15 mouse cellular contexts compared by ENCODE assay signal in genomic region chr10:127107563-127108261, GRCm38 (mm10). TPM values are rescaled to one million over a fixed set of nuclear protein-coding genes. Genes with fewer than 3 reads are reported as not detected.
A peak's percentile ranks its signal among the peaks of the same experiment; 100 is the strongest.
DNase-seq lines count a peak whose midpoint lies in the region; ATAC-seq and TF ChIP-seq lines count a peak whose summit lies in the region.
"Had no signal": no experiment of that assay in that cellular context is flagged by ENCODE, and none has a peak within 500 bp of the region (broad histone marks: within the 10 kb centered on the region; RNA-seq: fewer than 3 reads in every experiment).

No protein-coding gene starts in this region.

- dilution Hi-C loops in CH12.LX (cut with MboI; ENCODE audit: extremely low pct_ligation_motif_present, extremely low pct_unique_long_range_greater_than_20kb, low sequenced_read_pairs) = no loop called here

- no peaks in the 10 kb centered on the region for H3K9me3 ChIP-seq in CH12.LX (replicated peaks; ENCODE audit: low read length)
- H3K9me3 ChIP-seq in erythroblast, embryonic 14.5 days (ENCODE audit: control insufficient read depth, low read length) = no peaks in the 10 kb centered on the region
- H3K9me3 ChIP-seq in liver, postnatal 0 days (ENCODE audit: low read length) = no peaks in the 10 kb centered on the region
- H3K9me3 ChIP-seq in limb, embryonic 10.5 days (replicated peaks) = no peaks in the 10 kb centered on the region
- no peaks in the 10 kb centered on the region for H3K9me3 ChIP-seq in midbrain, embryonic 16.5 days (replicated peaks; ENCODE audit: control insufficient read depth, low read length, poor library complexity, severe bottlenecking)
- no peaks in the 10 kb centered on the region for H3K9me3 ChIP-seq in kidney, embryonic 14.5 days (ENCODE audit: control insufficient read depth, low read length)
- H3K9me3 ChIP-seq: embryonic facial prominence, embryonic 13.5 days; heart, embryonic 13.5 days; hindbrain, embryonic 13.5 days had no signal

- H3K4me2 ChIP-seq in CH12.LX (ENCODE audit: insufficient read depth, low read depth, poor library complexity, severe bottlenecking) = no peak overlapping the region
- peak overlapping the region; percentile 46 for H3K4me2 ChIP-seq in liver, postnatal 0 days (ENCODE audit: low read depth, low read length)
- H3K4me2 ChIP-seq in midbrain, embryonic 16.5 days (ENCODE audit: low read length) = no peak overlapping the region
- H3K4me2 ChIP-seq in kidney, embryonic 14.5 days (replicated peaks; ENCODE audit: low read depth, low read length) = no peak overlapping the region
- H3K4me2 ChIP-seq: embryonic facial prominence, embryonic 13.5 days; heart, embryonic 13.5 days; hindbrain, embryonic 13.5 days had no signal

- no peaks in the 10 kb centered on the region for H3K79me2 ChIP-seq in CH12.LX (replicated peaks; ENCODE audit: control insufficient read depth, extremely low read depth, insufficient read depth, poor library complexity, severe bottlenecking)

- no peak overlapping the region for H3K27ac ChIP-seq in CH12.LX (ENCODE audit: insufficient read depth, low read depth)
- H3K27ac ChIP-seq in liver, postnatal 0 days (ENCODE audit: low read depth) = 0 out of 2 replicates have a peak overlapping the region, but pooled peaks have one; percentile 6
- no peak overlapping the region for H3K27ac ChIP-seq in limb, embryonic 10.5 days
- no peak overlapping the region for H3K27ac ChIP-seq in midbrain, embryonic 16.5 days (ENCODE audit: low read length)
- no peak overlapping the region for H3K27ac ChIP-seq in kidney, embryonic 14.5 days (ENCODE audit: low read depth, low read length)
- H3K27ac ChIP-seq: embryonic facial prominence, embryonic 13.5 days; heart, embryonic 13.5 days; hindbrain, embryonic 13.5 days had no signal

- TF ChIP-seq POLR2A in CH12.LX (IDR thresholded peaks at IDR 0.05; ENCODE audit: low read depth, low read length) = no peak

- H3K36me3 ChIP-seq in CH12.LX (replicated peaks in 1 of 2; ENCODE audit: control insufficient read depth in 1 of 2, insufficient read depth in 1 of 2, low read length in 1 of 2) = peaks cover 14 to 68% of the 10 kb centered on the region in 2 experiments
- peaks cover 48% of the 10 kb centered on the region for H3K36me3 ChIP-seq in erythroblast, embryonic 14.5 days (ENCODE audit: control insufficient read depth)
- H3K36me3 ChIP-seq in liver, postnatal 0 days (replicated peaks; ENCODE audit: insufficient read depth, low read length) = peaks cover 21% of the 10 kb centered on the region
- peaks cover 16% of the 10 kb centered on the region for H3K36me3 ChIP-seq in limb, embryonic 10.5 days
- H3K36me3 ChIP-seq in midbrain, embryonic 16.5 days (ENCODE audit: control insufficient read depth, insufficient read depth, low read length) = peaks cover 8% of the 10 kb centered on the region; the same call in 1 of the 2 replicates
- no peaks in the 10 kb centered on the region for H3K36me3 ChIP-seq in kidney, embryonic 14.5 days (ENCODE audit: control insufficient read depth, insufficient read depth, low read length)

- 47% methylated on average over 16 of the region's 16 CpGs for WGBS in liver, postnatal 0 days (ENCODE audit: insufficient replicate concordance)
- WGBS in limb, embryonic 10.5 days = 90% methylated on average over 16 of the region's 16 CpGs
- WGBS in midbrain, embryonic 16.5 days = 93% methylated on average over 16 of the region's 16 CpGs
- WGBS in kidney, embryonic 14.5 days = 88% methylated on average over 16 of the region's 16 CpGs

- no peak for TF ChIP-seq EP300 in CH12.LX (IDR thresholded peaks at IDR 0.05; ENCODE audit: low read length)
- no peak for TF ChIP-seq EP300 in liver, postnatal 0 days (IDR thresholded peaks at IDR 0.05; ENCODE audit: low read depth)

- H3K27me3 ChIP-seq in CH12.LX (replicated peaks) = no peaks in the 10 kb centered on the region
- no peaks in the 10 kb centered on the region for H3K27me3 ChIP-seq in erythroblast, embryonic 14.5 days (ENCODE audit: control insufficient read depth)
- no peaks in the 10 kb centered on the region for H3K27me3 ChIP-seq in liver, postnatal 0 days (ENCODE audit: insufficient read depth, low read length)
- no peaks in the 10 kb centered on the region for H3K27me3 ChIP-seq in limb, embryonic 10.5 days (ENCODE audit: low read depth, poor library complexity, severe bottlenecking)
- H3K27me3 ChIP-seq in midbrain, embryonic 16.5 days (ENCODE audit: control insufficient read depth, insufficient read depth, low read depth, low read length) = no peaks in the 10 kb centered on the region
- no peaks in the 10 kb centered on the region for H3K27me3 ChIP-seq in kidney, embryonic 14.5 days (ENCODE audit: control insufficient read depth, insufficient read depth, low read length)
- H3K27me3 ChIP-seq: embryonic facial prominence, embryonic 13.5 days; heart, embryonic 13.5 days; hindbrain, embryonic 13.5 days had no signal

- no peak for DNase-seq in CH12.LX (ENCODE audit: extremely low read depth)
- DNase-seq in liver, postnatal 0 days = no peak
- peak; percentile 75 for DNase-seq in thymus, postnatal 0 days (ENCODE audit: low spot score)
- DNase-seq in limb, embryonic 10.5 days (ENCODE audit: low spot score) = no peak
- no peak for DNase-seq in urinary bladder, postnatal 14 days (ENCODE audit: low spot score)
- DNase-seq: cerebellum, postnatal 14 days; kidney, adult 9 months had no signal

- TF ChIP-seq CTCF in CH12.LX (conservative IDR thresholded peaks at IDR 0.05 in 1 of 2, IDR thresholded peaks at IDR 0.05 in 1 of 2; ENCODE audit: low read depth in 2 of 2, low read length in 2 of 2) = no peak
- TF ChIP-seq CTCF in liver, postnatal 0 days (IDR thresholded peaks at IDR 0.05; ENCODE audit: low read depth) = no peak

- peaks cover 3 to 25% of the 10 kb centered on the region in 2 experiments; a peak in 3 of 4 replicates for H3K4me1 ChIP-seq in CH12.LX (ENCODE audit: control insufficient read depth in 1 of 2, insufficient read depth in 2 of 2)
- peaks cover 31% of the 10 kb centered on the region for H3K4me1 ChIP-seq in erythroblast, embryonic 14.5 days (ENCODE audit: control insufficient read depth)
- H3K4me1 ChIP-seq in liver, postnatal 0 days (ENCODE audit: insufficient read depth) = peaks cover 7% of the 10 kb centered on the region
- H3K4me1 ChIP-seq in limb, embryonic 10.5 days = no peaks in the 10 kb centered on the region
- no peaks in the 10 kb centered on the region for H3K4me1 ChIP-seq in midbrain, embryonic 16.5 days (ENCODE audit: control insufficient read depth, insufficient read depth, low read length)
- no peaks in the 10 kb centered on the region for H3K4me1 ChIP-seq in kidney, embryonic 14.5 days (ENCODE audit: control insufficient read depth, insufficient read depth, low read length)
- H3K4me1 ChIP-seq: embryonic facial prominence, embryonic 13.5 days; heart, embryonic 13.5 days; hindbrain, embryonic 13.5 days had no signal

- no peak overlapping the region for H3K9ac ChIP-seq in CH12.LX (ENCODE audit: insufficient read depth, low read depth)
- no peak overlapping the region; the same call in 1 of the 2 replicates for H3K9ac ChIP-seq in liver, postnatal 0 days (replicated peaks)
- H3K9ac ChIP-seq in midbrain, embryonic 16.5 days (ENCODE audit: low read depth, low read length) = no peak overlapping the region
- H3K9ac ChIP-seq in kidney, embryonic 14.5 days (ENCODE audit: low read depth, low read length) = no peak overlapping the region
- H3K9ac ChIP-seq: embryonic facial prominence, embryonic 13.5 days; heart, embryonic 13.5 days; hindbrain, embryonic 13.5 days had no signal

- H3K4me3 ChIP-seq in CH12.LX (replicated peaks in 1 of 3; ENCODE audit: low read depth in 2 of 3, low read length in 2 of 3, poor library complexity in 1 of 3) = no peak overlapping the region
- H3K4me3 ChIP-seq in erythroblast, embryonic 14.5 days (replicated peaks) = peak overlapping the region; percentile 25
- no peak overlapping the region for H3K4me3 ChIP-seq in liver, postnatal 0 days (ENCODE audit: low read depth, low read length)
- no peak overlapping the region for H3K4me3 ChIP-seq in limb, embryonic 10.5 days
- no peak overlapping the region for H3K4me3 ChIP-seq in midbrain, embryonic 16.5 days (ENCODE audit: low read depth, low read length)
- H3K4me3 ChIP-seq in kidney, embryonic 14.5 days (ENCODE audit: low read length) = no peak overlapping the region
- H3K4me3 ChIP-seq: embryonic facial prominence, embryonic 13.5 days; heart, embryonic 13.5 days; hindbrain, embryonic 13.5 days had no signal

- ATAC-seq in liver, postnatal 0 days = peak; percentile 39
- ATAC-seq in midbrain, embryonic 16.5 days = no peak
- ATAC-seq in kidney, embryonic 14.5 days (ENCODE audit: low FRiP score, low TSS enrichment) = no peak
- ATAC-seq: forebrain, embryonic 14.5 days; lung, postnatal 0 days had no signal

- in situ Hi-C loops in CH12.LX (cut with MboI; ENCODE audit: low pct_ligation_motif_present, low pct_unique_long_range_greater_than_20kb, low sequenced_read_pairs) = no loop called here

- no peak for TF ChIP-seq RAD21 in CH12.LX (IDR thresholded peaks at IDR 0.05; ENCODE audit: low read depth, low read length)

RNA-seq across cellular contexts. Expression of gene Os9, which starts 13.2 kb away (rescaled TPM):
- total RNA-seq in CH12.LX (2012; rRNA removed) (81.1 and 82.7 TPM in 2 replicates), CH12.LX (2014; rRNA removed) (41.0 and 42.8 TPM in 2 replicates)
- polyA plus RNA-seq in CH12.LX (2012; ENCODE audit: insufficient read length, low read depth) = 61.9 and 78.2 TPM in 2 replicates
- 13.2 and 14.7 TPM in 2 replicates for polyA plus RNA-seq in erythroblast, embryonic 14.5 days (2012)
- polyA plus RNA-seq in liver, postnatal 0 days (2015; fragmentation: Nextera tagmentation; extraction: Ambion mirVana) = 78.8 and 81.4 TPM in 2 replicates
- 90.9 and 95.4 TPM in 2 replicates for polyA plus RNA-seq in thymus, postnatal 0 days (2015; fragmentation: Nextera tagmentation; extraction: Ambion mirVana)
- polyA plus RNA-seq in limb, embryonic 10.5 days (2016; fragmentation: Nextera tagmentation; extraction: Ambion mirVana) = 41.3 and 49.7 TPM in 2 replicates
- polyA plus RNA-seq in midbrain, embryonic 16.5 days (2015; fragmentation: Nextera tagmentation; extraction: Ambion mirVana) = 132 and 138 TPM in 2 replicates
- 31.4 and 47.5 TPM in 2 replicates for polyA plus RNA-seq in kidney, embryonic 14.5 days (2014; fragmentation: Nextera tagmentation; extraction: Ambion mirVana)

RNA-seq across cellular contexts. Expression of gene Agap2, which starts 32.6 kb away (rescaled TPM):
- total RNA-seq in CH12.LX (2012; rRNA removed) = 43.5 and 46.0 TPM in 2 replicates
- total RNA-seq in CH12.LX (2014; rRNA removed) = 24.8 and 27.8 TPM in 2 replicates
- 26.1 and 27.8 TPM in 2 replicates for polyA plus RNA-seq in CH12.LX (2012; ENCODE audit: insufficient read length, low read depth)
- polyA plus RNA-seq in erythroblast, embryonic 14.5 days (2012) = 0.07 and 0.10 TPM in 2 replicates
- polyA plus RNA-seq in liver, postnatal 0 days (2015; fragmentation: Nextera tagmentation; extraction: Ambion mirVana) = 0.33 and 0.88 TPM in 2 replicates
- 12.3 and 13.5 TPM in 2 replicates for polyA plus RNA-seq in thymus, postnatal 0 days (2015; fragmentation: Nextera tagmentation; extraction: Ambion mirVana)
- 0.03 TPM in 1 of 2 replicates, not detected in the other for polyA plus RNA-seq in limb, embryonic 10.5 days (2016; fragmentation: Nextera tagmentation; extraction: Ambion mirVana)
- polyA plus RNA-seq in midbrain, embryonic 16.5 days (2015; fragmentation: Nextera tagmentation; extraction: Ambion mirVana) = 5.1 and 5.3 TPM in 2 replicates
- polyA plus RNA-seq in kidney, embryonic 14.5 days (2014; fragmentation: Nextera tagmentation; extraction: Ambion mirVana) = 0.07 and 0.61 TPM in 2 replicates
- polyA plus RNA-seq: heart, embryonic 13.5 days had no signal

RNA-seq across cellular contexts. Expression of gene Tspan31, which starts 37.6 kb away (rescaled TPM):
- 81.5 and 85.9 TPM in 2 replicates for total RNA-seq in CH12.LX (2012; rRNA removed)
- 110 and 148 TPM in 2 replicates for total RNA-seq in CH12.LX (2014; rRNA removed)
- 72.8 and 79.9 TPM in 2 replicates for polyA plus RNA-seq in CH12.LX (2012; ENCODE audit: insufficient read length, low read depth)
- polyA plus RNA-seq in erythroblast, embryonic 14.5 days (2012) = 1.3 and 1.6 TPM in 2 replicates
- 224 and 230 TPM in 2 replicates for polyA plus RNA-seq in liver, postnatal 0 days (2015; fragmentation: Nextera tagmentation; extraction: Ambion mirVana)
- polyA plus RNA-seq in thymus, postnatal 0 days (2015; fragmentation: Nextera tagmentation; extraction: Ambion mirVana) = 49.9 and 60.5 TPM in 2 replicates
- polyA plus RNA-seq in limb, embryonic 10.5 days (2016; fragmentation: Nextera tagmentation; extraction: Ambion mirVana) = 169 and 181 TPM in 2 replicates
- 105 and 110 TPM in 2 replicates for polyA plus RNA-seq in midbrain, embryonic 16.5 days (2015; fragmentation: Nextera tagmentation; extraction: Ambion mirVana)
- 106 and 153 TPM in 2 replicates for polyA plus RNA-seq in kidney, embryonic 14.5 days (2014; fragmentation: Nextera tagmentation; extraction: Ambion mirVana)

RNA-seq across cellular contexts. Expression of gene Cdk4, which starts 44.4 kb away (rescaled TPM):
- total RNA-seq in CH12.LX (2012; rRNA removed) = 257 and 304 TPM in 2 replicates
- total RNA-seq in CH12.LX (2014; rRNA removed) = 799 and 864 TPM in 2 replicates
- 839 and 921 TPM in 2 replicates for polyA plus RNA-seq in CH12.LX (2012; ENCODE audit: insufficient read length, low read depth)
- 81.1 and 96.8 TPM in 2 replicates for polyA plus RNA-seq in erythroblast, embryonic 14.5 days (2012)
- 209 and 225 TPM in 2 replicates for polyA plus RNA-seq in liver, postnatal 0 days (2015; fragmentation: Nextera tagmentation; extraction: Ambion mirVana)
- polyA plus RNA-seq in thymus, postnatal 0 days (2015; fragmentation: Nextera tagmentation; extraction: Ambion mirVana) = 889 and 1,028 TPM in 2 replicates
- 3,142 and 3,162 TPM in 2 replicates for polyA plus RNA-seq in limb, embryonic 10.5 days (2016; fragmentation: Nextera tagmentation; extraction: Ambion mirVana)
- polyA plus RNA-seq in midbrain, embryonic 16.5 days (2015; fragmentation: Nextera tagmentation; extraction: Ambion mirVana) = 646 and 776 TPM in 2 replicates
- 2,221 and 2,763 TPM in 2 replicates for polyA plus RNA-seq in kidney, embryonic 14.5 days (2014; fragmentation: Nextera tagmentation; extraction: Ambion mirVana)

RNA-seq across cellular contexts. Expression of gene March9, which starts 47.7 kb away (rescaled TPM):
- total RNA-seq in CH12.LX (2012; rRNA removed) (3.4 and 3.6 TPM in 2 replicates), CH12.LX (2014; rRNA removed) (0.58 and 0.68 TPM in 2 replicates)
- 0.97 and 1.0 TPM in 2 replicates for polyA plus RNA-seq in CH12.LX (2012; ENCODE audit: insufficient read length, low read depth)
- not detected in 2 replicates for polyA plus RNA-seq in erythroblast, embryonic 14.5 days (2012)
- 0.04 and 0.06 TPM in 2 replicates for polyA plus RNA-seq in liver, postnatal 0 days (2015; fragmentation: Nextera tagmentation; extraction: Ambion mirVana)
- 0.30 and 0.52 TPM in 2 replicates for polyA plus RNA-seq in thymus, postnatal 0 days (2015; fragmentation: Nextera tagmentation; extraction: Ambion mirVana)
- 0.33 and 0.79 TPM in 2 replicates for polyA plus RNA-seq in limb, embryonic 10.5 days (2016; fragmentation: Nextera tagmentation; extraction: Ambion mirVana)
- polyA plus RNA-seq in midbrain, embryonic 16.5 days (2015; fragmentation: Nextera tagmentation; extraction: Ambion mirVana) = 5.6 and 6.3 TPM in 2 replicates
- polyA plus RNA-seq in kidney, embryonic 14.5 days (2014; fragmentation: Nextera tagmentation; extraction: Ambion mirVana) = 1.5 and 2.6 TPM in 2 replicates

Comparison
In these comparisons a context has a peak if more than half of its experiments do, and no peak if none do; other contexts are left out.
1. RNA of gene Tspan31, which starts 37.6 kb away (polyA plus RNA-seq): 224 to 230 TPM in liver, postnatal 0 days, 169 to 181 TPM in limb, embryonic 10.5 days, 106 to 153 TPM in kidney, embryonic 14.5 days, 105 to 110 TPM in midbrain, embryonic 16.5 days, 72.8 to 79.9 TPM in CH12.LX and 49.9 to 60.5 TPM in thymus, postnatal 0 days; 1.3 to 1.6 TPM in erythroblast, embryonic 14.5 days; every median in the first group is over 10 times any median in the second.